Mouse (Mus musculus): ENCODE data around the gene Gm17949. TPM values are rescaled to one million over a fixed set of nuclear protein-coding genes. Genes with fewer than 3 reads are reported as not detected.
"Not testable (repeated sequence)": the region's sequence is repeated elsewhere in the genome, so short reads cannot be mapped to it uniquely, and the experiment has no call there.

The Gm17949 gene
- polyA plus RNA-seq, 1 experiment from 2014 or later, result 0.18 TPM

DNA sequence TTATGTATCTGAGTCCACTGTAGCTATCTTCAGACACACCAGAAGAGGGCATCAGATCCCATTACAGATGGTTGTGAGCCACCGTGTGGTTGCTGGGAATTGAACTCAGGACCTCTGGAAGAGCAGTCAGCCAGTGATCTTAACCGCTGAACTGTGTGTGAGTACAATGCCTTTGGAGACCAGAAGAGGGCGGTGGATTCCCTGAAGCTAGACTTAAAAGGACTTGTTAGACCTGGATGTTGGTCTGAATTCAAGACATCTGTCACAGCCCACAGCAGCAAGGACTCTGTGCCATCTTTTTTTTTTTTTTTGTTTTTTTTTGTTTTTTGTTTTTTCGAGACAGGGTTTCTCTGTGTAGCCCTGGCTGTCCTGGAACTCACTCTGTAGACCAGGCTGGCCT lies 40.4 kb downstream of the Gm17949 start:
- not testable (repeated sequence) for H3K9ac ChIP-seq (replicated peaks); H3K4me3 ChIP-seq (ENCODE audit: low read depth, low read length); H3K9me3 ChIP-seq (ENCODE audit: low read length); ATAC-seq; H3K27me3 ChIP-seq (ENCODE audit: insufficient read depth, low read length); H3K4me1 ChIP-seq (ENCODE audit: insufficient read depth); H3K4me2 ChIP-seq (ENCODE audit: low read depth, low read length); H3K27ac ChIP-seq (ENCODE audit: low read depth); DNase-seq
- peaks cover 29% of the 10 kb centered on the region for H3K36me3 ChIP-seq (replicated peaks; ENCODE audit: insufficient read depth, low read length)
- TF ChIP-seq CTCF (IDR thresholded peaks at IDR 0.05; ENCODE audit: low read depth), result peak; percentile 56
- WGBS (ENCODE audit: insufficient replicate concordance), result 73% methylated on average over 4 of the region's 4 CpGs

DNA sequence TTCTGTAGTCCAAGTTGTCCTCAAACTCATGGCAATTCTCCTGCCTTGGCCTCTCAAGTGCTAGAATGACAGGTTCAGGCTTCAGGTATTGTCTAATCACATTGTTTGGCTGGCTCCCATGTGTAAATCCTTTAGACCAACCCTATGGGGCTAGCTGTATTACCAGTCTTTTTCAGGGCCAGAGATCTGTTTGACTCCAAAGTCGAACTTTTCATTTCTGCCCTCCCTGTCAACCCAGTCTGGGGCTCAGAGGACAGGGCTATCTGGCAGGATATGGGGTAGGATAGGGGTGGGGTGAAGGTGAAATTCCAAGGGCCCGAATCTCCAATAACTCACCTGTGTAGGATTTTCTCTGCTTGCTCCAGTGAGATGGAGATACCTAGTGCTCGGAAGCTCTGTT lies 45.0 kb downstream of the Gm17949 start:
- no peak for DNase-seq
- 60% methylated on average over 3 of the region's 3 CpGs for WGBS (ENCODE audit: insufficient replicate concordance)
- Histone ChIP-seq H3K9ac (replicated peaks) (no peak overlapping the region), H3K27ac (ENCODE audit: low read depth) (peak overlapping the region; percentile 67), H3K4me2 (ENCODE audit: low read depth, low read length) (no peak overlapping the region; the same call in 1 of the 2 replicates), H3K4me3 (ENCODE audit: low read depth, low read length) (no peak overlapping the region), H3K27me3 (ENCODE audit: insufficient read depth, low read length) (peaks cover 13% of the 10 kb centered on the region), H3K9me3 (ENCODE audit: low read length) (no peaks in the 10 kb centered on the region), H3K36me3 (replicated peaks; ENCODE audit: insufficient read depth, low read length) (peaks cover 22% of the 10 kb centered on the region), H3K4me1 (ENCODE audit: insufficient read depth) (peaks cover 20% of the 10 kb centered on the region)
- no peak for TF ChIP-seq EP300 (IDR thresholded peaks at IDR 0.05; ENCODE audit: low read depth)
- no peak for TF ChIP-seq CTCF (IDR thresholded peaks at IDR 0.05; ENCODE audit: low read depth)
- peak; percentile 28 for ATAC-seq

DNA sequence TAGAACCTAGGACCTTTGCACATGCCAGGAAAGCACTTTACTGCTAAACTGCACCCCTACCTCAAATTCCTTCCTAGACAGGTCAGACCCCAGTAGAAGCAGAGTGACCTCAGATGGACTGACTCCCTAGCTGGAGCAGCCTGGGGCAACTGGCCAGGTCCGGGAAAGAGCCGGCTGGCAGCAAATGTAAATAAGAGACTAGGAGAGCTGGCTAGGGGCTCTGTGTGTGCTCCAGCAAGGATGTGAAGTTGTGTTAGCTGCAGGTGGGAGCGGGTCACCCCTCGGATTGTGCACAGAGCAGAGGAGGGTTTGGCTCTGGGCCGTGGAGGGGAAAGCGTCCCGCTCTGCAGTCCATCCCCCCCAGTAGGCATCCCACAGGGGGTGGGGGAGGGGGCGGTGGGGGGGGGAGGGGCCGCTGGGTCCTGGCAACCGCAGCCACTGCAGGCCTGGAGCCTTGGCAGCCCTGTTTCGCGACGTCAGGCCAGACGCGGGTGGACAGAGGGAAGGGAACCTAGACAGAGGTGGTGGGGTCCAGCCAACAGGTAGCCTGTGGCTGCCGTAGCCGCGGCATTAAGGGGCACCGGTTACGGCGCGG lies 47.7 kb downstream of the Gm17949 start, which contains the start of gene Crb3:
Crb3 (plus strand) TSS at position 215 of the 595 bp plus-strand sequence.
- ATAC-seq (0 out of 2 replicates have a peak, but pooled peaks have one; percentile 6), DNase-seq (peak; percentile 54)
- peak within 1 kb of the TSS; percentile 77 for H3K9ac ChIP-seq (replicated peaks)
- peak within 1 kb of the TSS; percentile 91 for H3K27ac ChIP-seq (ENCODE audit: low read depth)
- H3K9me3 ChIP-seq (ENCODE audit: low read length), result no peaks in the 10 kb centered on the region
- H3K4me1 ChIP-seq (ENCODE audit: insufficient read depth), result peaks cover 28% of the 10 kb centered on the region
- H3K4me2 ChIP-seq (ENCODE audit: low read depth, low read length), result peak within 1 kb of the TSS; percentile 81
- WGBS (ENCODE audit: insufficient replicate concordance), result 10% methylated on average over 11 of the region's 22 CpGs
- peak within 1 kb of the TSS; percentile 75 for H3K4me3 ChIP-seq (ENCODE audit: low read depth, low read length)
- TF ChIP-seq CTCF (IDR thresholded peaks at IDR 0.05; ENCODE audit: low read depth) (no peak), EP300 (IDR thresholded peaks at IDR 0.05; ENCODE audit: low read depth) (no peak)
- H3K36me3 ChIP-seq (replicated peaks; ENCODE audit: insufficient read depth, low read length), result peaks cover 6% of the 10 kb centered on the region; the same call in 1 of the 2 replicates
- H3K27me3 ChIP-seq (ENCODE audit: insufficient read depth, low read length), result peaks cover 32% of the 10 kb centered on the region

DNA sequence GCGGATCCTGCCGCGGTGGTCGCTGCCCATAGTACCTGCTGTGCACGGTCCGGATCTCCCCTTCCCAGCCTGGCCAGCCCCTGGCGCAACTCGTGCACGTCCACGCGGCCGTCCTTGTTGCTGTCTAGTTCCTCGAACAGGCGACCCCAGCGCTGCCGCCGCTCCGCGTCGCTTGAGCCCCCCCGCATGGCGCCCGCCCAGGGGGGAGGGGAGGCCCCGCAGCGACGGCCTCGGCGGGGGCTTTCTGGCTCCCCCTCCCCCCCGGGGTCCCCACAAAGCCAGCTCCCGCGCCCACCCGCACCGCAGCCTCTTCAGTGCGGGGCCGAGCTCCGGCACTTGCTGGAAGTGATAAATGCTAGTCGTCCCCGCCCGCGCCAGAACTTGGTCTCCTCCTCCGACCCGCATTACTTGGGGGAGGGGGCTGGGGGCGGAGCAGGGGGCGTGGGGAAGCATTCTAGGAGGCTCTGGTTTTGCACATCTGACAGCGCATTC lies 48.3 kb downstream of the Gm17949 start, which contains the start of gene Slc25a23:
Slc25a23 (minus strand) TSS at position 378 of the 492 bp plus-strand sequence.
- Histone ChIP-seq H3K27me3 (ENCODE audit: insufficient read depth, low read length) (peaks cover 32% of the 10 kb centered on the region), H3K36me3 (replicated peaks; ENCODE audit: insufficient read depth, low read length) (0 out of 2 replicates have a peak, but pooled peaks cover 3% of the 10 kb centered on the region), H3K4me3 (ENCODE audit: low read depth, low read length) (peak within 1 kb of the TSS; percentile 75), H3K4me1 (ENCODE audit: insufficient read depth) (peaks cover 28% of the 10 kb centered on the region), H3K9ac (replicated peaks) (peak within 1 kb of the TSS; percentile 77), H3K4me2 (ENCODE audit: low read depth, low read length) (peak within 1 kb of the TSS; percentile 81), H3K9me3 (ENCODE audit: low read length) (no peaks in the 10 kb centered on the region), H3K27ac (ENCODE audit: low read depth) (peak within 1 kb of the TSS; percentile 91)
- TF ChIP-seq CTCF (IDR thresholded peaks at IDR 0.05; ENCODE audit: low read depth), result no peak
- TF ChIP-seq EP300 (IDR thresholded peaks at IDR 0.05; ENCODE audit: low read depth), result no peak
- peak; percentile 78 for DNase-seq
- WGBS (ENCODE audit: insufficient replicate concordance), result 0% methylated on average over 19 of the region's 45 CpGs
- peak; percentile 51 for ATAC-seq

DNA sequence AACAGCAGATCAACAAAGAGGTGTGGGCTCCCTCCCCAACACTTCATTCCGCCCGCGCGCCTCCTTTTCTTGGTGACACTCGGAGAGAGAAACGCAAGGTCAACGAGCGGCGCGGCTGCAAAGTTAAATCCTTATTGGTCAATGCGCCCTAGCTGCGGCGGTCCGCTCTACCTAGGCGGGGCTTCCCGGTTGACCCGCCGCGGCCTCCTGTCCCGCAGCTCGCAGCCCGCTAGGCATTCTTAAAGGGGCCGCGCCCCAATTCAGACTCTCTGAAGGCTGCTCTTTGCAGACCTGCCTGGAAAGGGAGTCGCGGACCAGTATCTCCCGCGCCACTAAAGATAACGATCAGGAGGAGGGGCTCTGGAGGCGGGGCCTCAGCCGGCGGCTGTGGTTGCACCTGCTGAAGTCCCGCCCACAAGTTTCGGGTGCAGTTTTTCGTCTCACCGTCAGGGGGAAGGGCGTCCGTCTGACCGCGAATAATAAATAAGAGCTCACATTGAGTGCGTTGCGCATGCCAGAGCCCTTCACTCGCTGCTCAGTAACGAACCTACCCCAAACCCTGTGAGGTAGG lies 49.0 kb downstream of the Gm17949 start:
- under 1% methylated on average over 44 of the region's 44 CpGs for WGBS (ENCODE audit: insufficient replicate concordance)

DNA sequence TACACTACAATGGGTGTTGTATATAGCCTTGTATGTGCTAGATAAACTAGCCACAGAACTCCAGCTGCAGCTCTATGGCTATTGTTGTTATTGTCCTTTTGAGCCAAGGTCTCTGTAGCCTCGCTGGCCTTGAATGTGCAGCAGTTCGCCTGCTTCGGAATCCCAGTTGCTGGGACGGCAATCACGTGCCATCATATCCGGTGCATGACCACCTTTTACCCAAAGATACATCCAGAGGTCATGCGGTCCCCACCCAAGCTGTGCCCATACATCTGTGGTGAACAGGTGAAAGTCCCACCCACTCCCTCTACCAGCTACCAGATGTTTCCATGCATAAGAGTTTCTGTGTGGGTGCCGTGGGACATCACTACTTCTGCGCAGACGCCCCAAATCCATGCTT lies 49.8 kb downstream of the Gm17949 start:
- Histone ChIP-seq H3K4me1 (ENCODE audit: insufficient read depth) (peaks cover 25% of the 10 kb centered on the region), H3K9me3 (ENCODE audit: low read length) (no peaks in the 10 kb centered on the region), H3K9ac (replicated peaks) (no peak overlapping the region), H3K27ac (ENCODE audit: low read depth) (no peak overlapping the region; the same call in 1 of the 2 replicates), H3K36me3 (replicated peaks; ENCODE audit: insufficient read depth, low read length) (0 out of 2 replicates have a peak, but pooled peaks cover 5% of the 10 kb centered on the region), H3K4me2 (ENCODE audit: low read depth, low read length) (peak overlapping the region; percentile 81), H3K4me3 (ENCODE audit: low read depth, low read length) (0 out of 2 replicates have a peak overlapping the region, but pooled peaks have one; percentile 75), H3K27me3 (ENCODE audit: insufficient read depth, low read length) (peaks cover 32% of the 10 kb centered on the region)
- no peak for ATAC-seq
- 33% methylated on average over 10 of the region's 10 CpGs for WGBS (ENCODE audit: insufficient replicate concordance)
- no peak for TF ChIP-seq EP300 (IDR thresholded peaks at IDR 0.05; ENCODE audit: low read depth)
- TF ChIP-seq CTCF (IDR thresholded peaks at IDR 0.05; ENCODE audit: low read depth), result no peak
- no peak for DNase-seq

More for the DNA sequence above, 49.0 kb downstream of the Gm17949 start:
- no peak for TF ChIP-seq EP300 (IDR thresholded peaks at IDR 0.05; ENCODE audit: low read depth)
- TF ChIP-seq CTCF (IDR thresholded peaks at IDR 0.05; ENCODE audit: low read depth), result peak; percentile 79
- peak overlapping the region; percentile 75 for H3K4me3 ChIP-seq (ENCODE audit: low read depth, low read length)
- H3K4me1 ChIP-seq (ENCODE audit: insufficient read depth), result peaks cover 28% of the 10 kb centered on the region
- H3K9me3 ChIP-seq (ENCODE audit: low read length), result no peaks in the 10 kb centered on the region
- H3K36me3 ChIP-seq (replicated peaks; ENCODE audit: insufficient read depth, low read length), result 0 out of 2 replicates have a peak, but pooled peaks cover 2% of the 10 kb centered on the region
- peak overlapping the region; percentile 81 for H3K4me2 ChIP-seq (ENCODE audit: low read depth, low read length)
- H3K9ac ChIP-seq (replicated peaks), result peak overlapping the region; percentile 77
- peak overlapping the region; percentile 91 for H3K27ac ChIP-seq (ENCODE audit: low read depth)
- ATAC-seq (peak; percentile 86), DNase-seq (peak; percentile 94)
- H3K27me3 ChIP-seq (ENCODE audit: insufficient read depth, low read length), result peaks cover 32% of the 10 kb centered on the region
